Mouse (Mus musculus): ENCODE results near the gene Gm10118. TPM values are rescaled to one million over a fixed set of nuclear protein-coding genes. Genes with fewer than 3 reads are reported as not detected.

Gm10118 gene
- polyA plus RNA-seq (2016; fragmentation: Nextera tagmentation; extraction: Ambion mirVana), result 0.11 TPM in 1 of 2 replicates, not detected in the other

DNA sequence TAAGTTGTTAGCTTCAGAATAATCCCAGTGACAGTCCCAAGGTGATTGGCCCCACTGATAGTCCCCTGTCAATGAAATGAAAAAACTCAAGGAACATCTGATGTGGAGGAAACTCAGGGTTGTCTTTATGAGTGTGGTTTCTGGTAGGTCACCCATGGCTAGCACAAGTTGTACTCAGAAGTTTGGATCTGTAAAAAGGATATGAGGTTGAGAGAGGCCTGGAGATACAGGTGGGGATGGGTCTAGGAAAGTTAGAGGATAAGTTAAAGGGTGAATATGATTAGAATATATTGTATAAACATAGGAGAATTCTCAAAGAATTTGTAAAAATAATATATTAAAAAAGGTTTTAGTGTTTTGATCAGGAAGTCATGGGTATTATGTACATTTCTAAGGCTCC lies at the start of gene Gm10118:
TSS of gene Gm10118 (minus strand) at position 101 of the 400 bp plus-strand sequence.
- no peaks in the 10 kb centered on the region for H3K9me3 ChIP-seq
- H3K27me3 ChIP-seq (replicated peaks; ENCODE audit: low read depth, poor library complexity, severe bottlenecking), result no peaks in the 10 kb centered on the region
- H3K4me3 ChIP-seq, result no peak within 1 kb of the TSS
- no peak within 1 kb of the TSS for H3K27ac ChIP-seq (replicated peaks)
- no peaks in the 10 kb centered on the region for H3K36me3 ChIP-seq (replicated peaks)
- no peak for DNase-seq (ENCODE audit: low spot score)
- no peaks in the 10 kb centered on the region for H3K4me1 ChIP-seq

DNA sequence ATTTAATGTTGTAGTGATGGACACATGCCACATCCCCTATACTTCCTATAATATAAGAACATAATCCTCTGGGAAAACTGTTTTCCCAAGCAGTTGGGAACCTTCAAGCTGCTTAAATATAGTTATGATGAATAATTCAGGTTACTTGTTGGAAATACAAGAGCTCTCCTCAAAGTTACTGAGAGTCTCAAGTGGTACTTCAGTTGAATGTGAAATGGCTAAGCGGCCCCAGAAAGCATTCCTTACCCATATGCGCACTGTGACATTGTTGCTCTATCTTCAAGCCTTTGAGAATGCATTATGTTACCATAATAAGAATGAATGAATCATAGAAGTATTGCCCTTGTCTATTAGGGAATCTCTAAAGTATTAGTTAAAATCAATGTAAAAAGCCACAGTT lies 45.1 kb upstream of the Gm10118 start:
- Histone ChIP-seq H3K27ac (replicated peaks) (no peak overlapping the region), H3K4me1 (no peaks in the 10 kb centered on the region), H3K4me3 (no peak overlapping the region), H3K27me3 (replicated peaks; ENCODE audit: low read depth, poor library complexity, severe bottlenecking) (no peaks in the 10 kb centered on the region), H3K9me3 (no peaks in the 10 kb centered on the region), H3K36me3 (replicated peaks) (no peaks in the 10 kb centered on the region)
- WGBS, result 96% methylated on average over 2 of the region's 2 CpGs
- DNase-seq (ENCODE audit: low spot score), result no peak

DNA sequence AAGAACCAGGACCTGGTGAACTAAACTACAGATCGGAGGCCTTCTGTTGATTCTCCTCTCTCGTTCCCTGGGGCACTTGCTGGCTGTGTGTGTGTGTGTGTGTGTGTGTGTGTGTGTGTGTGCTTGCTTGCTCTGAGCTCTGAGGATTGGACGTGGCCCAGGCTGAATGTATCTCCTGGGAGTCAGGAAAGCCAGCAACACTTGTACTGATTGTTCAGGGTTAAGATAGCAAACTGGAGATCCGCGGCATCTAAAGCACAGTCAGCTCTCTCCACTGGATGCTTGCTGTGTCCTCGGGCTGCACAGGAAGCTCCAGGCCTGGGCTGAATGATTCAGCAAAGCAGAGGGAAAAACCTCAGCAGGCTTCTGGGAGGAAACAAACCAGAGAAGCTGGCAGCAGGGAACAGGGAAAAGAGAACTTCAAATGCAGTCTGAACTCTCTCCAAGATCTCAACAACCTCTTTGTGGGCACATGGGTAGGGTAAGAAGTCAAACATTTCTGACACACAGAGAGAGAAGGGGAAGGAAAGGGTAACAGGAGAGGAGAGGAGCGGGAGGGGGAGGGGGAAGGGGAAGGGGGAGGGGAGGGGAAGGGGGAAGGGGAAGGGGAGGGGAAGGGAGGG lies 27.2 kb upstream of the Gm10118 start:
- WGBS, result 15% methylated on average over 6 of the region's 7 CpGs
- H3K4me3 ChIP-seq, result no peak overlapping the region
- peak overlapping the region; percentile 65; the same call in 1 of the 2 replicates for H3K27ac ChIP-seq (replicated peaks)
- H3K4me1 ChIP-seq, result peaks cover 10% of the 10 kb centered on the region
- H3K27me3 ChIP-seq (replicated peaks; ENCODE audit: low read depth, poor library complexity, severe bottlenecking), result no peaks in the 10 kb centered on the region
- DNase-seq (ENCODE audit: low spot score), result peak; percentile 40
- H3K36me3 ChIP-seq (replicated peaks), result no peaks in the 10 kb centered on the region
- H3K9me3 ChIP-seq, result no peaks in the 10 kb centered on the region

DNA sequence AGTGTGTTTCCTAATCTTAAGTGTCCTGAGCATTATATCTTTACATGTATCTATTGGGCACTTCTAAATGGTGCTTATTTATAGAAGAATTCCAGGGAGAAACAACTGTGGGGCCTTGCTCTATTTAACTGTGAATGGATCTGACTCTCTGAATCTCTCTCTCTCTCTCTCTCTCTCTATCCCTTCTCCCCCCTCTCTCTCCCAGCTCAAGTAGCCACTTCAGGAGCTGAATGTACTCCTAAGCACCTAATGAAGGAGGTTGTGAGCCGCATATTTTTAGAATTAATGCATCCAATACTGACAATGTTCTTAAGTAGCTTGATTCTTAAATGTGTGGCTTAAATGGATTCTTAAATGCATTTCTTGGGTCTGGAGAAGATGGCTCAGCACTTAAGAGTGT lies 24.2 kb upstream of the Gm10118 start:
- no peaks in the 10 kb centered on the region for H3K9me3 ChIP-seq
- no peaks in the 10 kb centered on the region for H3K36me3 ChIP-seq (replicated peaks)
- no peak for DNase-seq (ENCODE audit: low spot score)
- no peak overlapping the region for H3K4me3 ChIP-seq
- H3K27me3 ChIP-seq (replicated peaks; ENCODE audit: low read depth, poor library complexity, severe bottlenecking), result no peaks in the 10 kb centered on the region
- 89% methylated on average over 1 of the region's 1 CpGs for WGBS
- H3K27ac ChIP-seq (replicated peaks), result no peak overlapping the region
- H3K4me1 ChIP-seq, result peaks cover 10% of the 10 kb centered on the region

DNA sequence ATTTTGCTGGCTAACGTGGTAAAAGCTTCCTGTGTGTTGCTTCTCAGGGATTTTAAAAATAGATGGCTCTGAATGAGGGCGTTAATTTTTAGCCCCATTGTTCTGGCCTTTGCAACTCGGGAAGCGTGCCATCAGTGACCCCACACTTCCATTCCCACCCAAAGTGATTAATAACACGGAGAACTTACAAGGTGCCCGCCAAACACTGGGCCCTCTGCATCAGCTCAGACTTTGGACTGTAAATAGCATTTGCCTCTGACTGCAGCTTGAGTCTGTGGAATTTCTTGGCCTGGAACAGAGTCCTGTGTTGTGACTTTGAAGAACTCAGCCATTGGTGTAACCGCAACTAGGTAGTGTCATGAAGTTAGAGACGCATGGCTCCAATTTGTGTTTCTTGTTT lies 23.6 kb upstream of the Gm10118 start:
- H3K36me3 ChIP-seq (replicated peaks), result no peaks in the 10 kb centered on the region
- H3K9me3 ChIP-seq, result no peaks in the 10 kb centered on the region
- no peak for DNase-seq (ENCODE audit: low spot score)
- H3K27ac ChIP-seq (replicated peaks), result no peak overlapping the region
- 78% methylated on average over 8 of the region's 8 CpGs for WGBS
- H3K27me3 ChIP-seq (replicated peaks; ENCODE audit: low read depth, poor library complexity, severe bottlenecking), result no peaks in the 10 kb centered on the region
- H3K4me3 ChIP-seq, result no peak overlapping the region
- H3K4me1 ChIP-seq, result peaks cover 10% of the 10 kb centered on the region

DNA sequence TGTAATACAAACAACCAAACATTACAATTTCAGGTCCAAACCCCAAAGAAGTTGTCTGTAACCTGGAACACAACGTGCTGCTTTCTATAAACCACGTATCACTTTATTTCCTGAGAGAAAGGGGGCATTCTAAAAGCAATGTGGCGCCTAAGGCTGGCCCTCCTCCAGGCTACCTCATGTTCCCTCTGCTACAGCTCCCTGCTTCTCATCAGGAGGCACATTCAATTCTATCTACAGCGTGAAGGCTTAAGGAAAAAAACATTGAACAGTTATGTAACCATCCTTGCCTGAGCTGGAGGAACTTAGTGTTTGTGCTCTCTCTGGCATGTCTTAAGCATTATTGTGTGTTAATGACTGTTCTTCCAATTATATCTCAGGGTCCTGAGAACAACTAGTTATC lies 20.0 kb upstream of the Gm10118 start:
- H3K9me3 ChIP-seq, result no peaks in the 10 kb centered on the region
- H3K36me3 ChIP-seq (replicated peaks), result no peaks in the 10 kb centered on the region
- H3K27me3 ChIP-seq (replicated peaks; ENCODE audit: low read depth, poor library complexity, severe bottlenecking), result no peaks in the 10 kb centered on the region
- DNase-seq (ENCODE audit: low spot score), result no peak
- no peaks in the 10 kb centered on the region for H3K4me1 ChIP-seq
- whole genome bisulfite sequencing, result 81% methylated on average over 4 of the region's 4 CpGs
- H3K4me3 ChIP-seq, result no peak overlapping the region
- H3K27ac ChIP-seq (replicated peaks), result no peak overlapping the region

DNA sequence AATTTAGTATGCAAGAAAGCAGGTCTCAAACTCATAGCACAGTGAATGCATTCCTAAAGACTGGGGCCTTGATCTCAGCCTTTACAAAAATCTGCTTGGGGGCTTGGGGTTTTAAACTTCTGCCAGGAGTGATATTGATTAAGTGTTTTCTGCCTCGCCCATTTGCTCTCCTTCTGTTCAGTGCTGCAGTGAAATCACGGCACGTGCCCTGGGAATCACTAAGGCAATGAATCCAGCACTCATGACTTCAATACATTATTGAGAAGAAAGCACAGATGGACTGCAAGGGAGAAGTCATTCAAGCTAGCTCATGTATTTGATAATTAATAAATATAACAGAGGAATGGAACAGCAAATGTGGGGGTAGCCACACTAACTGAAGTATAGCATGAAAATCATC lies 18.3 kb upstream of the Gm10118 start:
- no peak for DNase-seq (ENCODE audit: low spot score)
- no peaks in the 10 kb centered on the region for H3K27me3 ChIP-seq (replicated peaks; ENCODE audit: low read depth, poor library complexity, severe bottlenecking)
- no peak overlapping the region for H3K4me3 ChIP-seq
- H3K36me3 ChIP-seq (replicated peaks), result no peaks in the 10 kb centered on the region
- no peak overlapping the region for H3K27ac ChIP-seq (replicated peaks)
- 82% methylated on average over 3 of the region's 3 CpGs for WGBS
- no peaks in the 10 kb centered on the region for H3K9me3 ChIP-seq
- no peaks in the 10 kb centered on the region for H3K4me1 ChIP-seq

DNA sequence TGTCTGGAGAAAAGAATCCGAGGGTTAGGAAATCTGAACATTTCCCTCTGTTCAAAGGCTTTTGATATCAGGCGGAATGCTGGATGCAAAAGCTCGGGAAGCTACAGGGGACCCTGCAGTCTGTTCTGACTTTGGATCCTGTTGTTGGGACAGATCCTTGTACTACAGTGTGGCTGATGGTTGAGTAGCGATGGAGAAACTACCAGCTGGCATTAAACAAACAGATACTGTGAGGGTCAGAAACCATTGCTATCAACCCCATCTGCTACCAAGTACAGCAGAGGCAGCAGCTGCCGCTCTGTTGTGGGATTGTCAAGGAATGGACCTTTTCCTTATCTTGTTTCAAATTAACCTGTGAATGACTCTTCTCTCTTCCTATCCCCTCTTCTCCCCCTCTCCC lies 6.7 kb upstream of the Gm10118 start:
- no peaks in the 10 kb centered on the region for H3K27me3 ChIP-seq (replicated peaks; ENCODE audit: low read depth, poor library complexity, severe bottlenecking)
- DNase-seq (ENCODE audit: low spot score), result no peak
- no peak overlapping the region for H3K4me3 ChIP-seq
- H3K36me3 ChIP-seq (replicated peaks), result no peaks in the 10 kb centered on the region
- H3K9me3 ChIP-seq, result no peaks in the 10 kb centered on the region
- no peak overlapping the region for H3K27ac ChIP-seq (replicated peaks)
- H3K4me1 ChIP-seq, result no peaks in the 10 kb centered on the region
- 80% methylated on average over 5 of the region's 5 CpGs for WGBS

DNA sequence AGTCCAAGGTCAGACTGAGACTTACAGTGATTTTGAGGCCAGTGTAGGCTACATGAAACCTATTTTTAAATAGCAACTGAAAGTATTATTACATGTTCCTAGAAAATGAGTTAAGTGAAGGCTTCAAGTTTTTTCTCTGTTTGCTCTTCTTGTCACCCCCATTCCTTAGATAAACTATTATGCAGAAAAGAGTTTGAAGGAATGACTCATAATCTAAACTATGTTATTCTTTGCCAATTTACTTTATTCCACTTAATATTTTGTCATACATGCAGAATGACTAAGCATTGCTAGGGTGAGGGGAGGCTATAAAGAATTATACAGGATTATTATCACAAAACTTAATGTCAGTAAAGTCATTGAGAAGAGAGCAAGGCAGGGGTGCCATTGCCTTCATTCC lies 18.4 kb downstream of the Gm10118 start:
- no peak for DNase-seq (ENCODE audit: low spot score)
- no peaks in the 10 kb centered on the region for H3K36me3 ChIP-seq (replicated peaks)
- 0 out of 2 replicates have a peak, but pooled peaks cover 5% of the 10 kb centered on the region for H3K4me1 ChIP-seq
- no peak overlapping the region for H3K27ac ChIP-seq (replicated peaks)
- H3K9me3 ChIP-seq, result no peaks in the 10 kb centered on the region
- H3K27me3 ChIP-seq (replicated peaks; ENCODE audit: low read depth, poor library complexity, severe bottlenecking), result no peaks in the 10 kb centered on the region
- no peak overlapping the region for H3K4me3 ChIP-seq

DNA sequence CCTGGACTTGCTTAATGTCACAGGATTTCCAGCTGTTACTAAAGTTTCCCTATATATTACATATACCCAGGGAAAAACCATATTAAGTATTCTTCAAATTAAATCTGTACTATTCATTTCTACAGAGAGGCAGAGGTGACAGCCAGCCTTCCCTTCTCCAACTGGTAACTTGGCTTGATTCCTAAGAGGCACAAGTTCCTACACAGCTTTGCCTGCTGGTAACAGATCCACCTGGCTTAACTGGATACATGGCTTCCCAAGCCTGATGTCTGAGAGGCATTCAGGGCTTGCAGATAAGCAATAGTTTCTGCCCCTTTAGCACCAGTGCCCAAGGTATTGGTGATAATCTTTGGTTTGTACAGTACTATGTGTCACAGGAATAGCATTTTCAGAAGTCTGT lies 27.3 kb downstream of the Gm10118 start:
- no peak overlapping the region for H3K27ac ChIP-seq (replicated peaks)
- no peak for DNase-seq (ENCODE audit: low spot score)
- H3K4me3 ChIP-seq, result no peak overlapping the region
- H3K36me3 ChIP-seq (replicated peaks), result no peaks in the 10 kb centered on the region
- H3K27me3 ChIP-seq (replicated peaks; ENCODE audit: low read depth, poor library complexity, severe bottlenecking), result no peaks in the 10 kb centered on the region
- H3K4me1 ChIP-seq, result no peaks in the 10 kb centered on the region
- H3K9me3 ChIP-seq, result peaks cover 2% of the 10 kb centered on the region; the same call in 1 of the 2 replicates

DNA sequence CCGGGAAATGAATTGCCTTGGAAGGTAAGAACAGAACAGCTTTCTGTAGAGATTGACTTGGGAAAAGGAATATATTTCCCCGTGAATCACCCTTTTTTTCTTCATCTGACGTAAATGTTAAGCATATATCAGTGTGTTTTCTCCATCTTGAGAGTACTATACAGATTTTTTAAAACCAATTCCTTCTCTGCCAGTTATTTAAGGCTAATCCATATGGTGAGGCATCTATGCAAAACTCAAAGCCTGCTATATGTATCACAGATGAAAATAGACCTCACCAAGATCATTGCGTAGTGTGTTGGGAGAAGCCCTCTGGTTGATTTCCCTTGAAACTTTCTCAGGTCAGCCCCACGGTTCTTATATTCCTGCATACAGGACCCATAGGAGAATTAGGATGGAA lies 32.6 kb downstream of the Gm10118 start:
- no peaks in the 10 kb centered on the region for H3K36me3 ChIP-seq (replicated peaks)
- WGBS, result 90% methylated on average over 5 of the region's 5 CpGs

DNA sequence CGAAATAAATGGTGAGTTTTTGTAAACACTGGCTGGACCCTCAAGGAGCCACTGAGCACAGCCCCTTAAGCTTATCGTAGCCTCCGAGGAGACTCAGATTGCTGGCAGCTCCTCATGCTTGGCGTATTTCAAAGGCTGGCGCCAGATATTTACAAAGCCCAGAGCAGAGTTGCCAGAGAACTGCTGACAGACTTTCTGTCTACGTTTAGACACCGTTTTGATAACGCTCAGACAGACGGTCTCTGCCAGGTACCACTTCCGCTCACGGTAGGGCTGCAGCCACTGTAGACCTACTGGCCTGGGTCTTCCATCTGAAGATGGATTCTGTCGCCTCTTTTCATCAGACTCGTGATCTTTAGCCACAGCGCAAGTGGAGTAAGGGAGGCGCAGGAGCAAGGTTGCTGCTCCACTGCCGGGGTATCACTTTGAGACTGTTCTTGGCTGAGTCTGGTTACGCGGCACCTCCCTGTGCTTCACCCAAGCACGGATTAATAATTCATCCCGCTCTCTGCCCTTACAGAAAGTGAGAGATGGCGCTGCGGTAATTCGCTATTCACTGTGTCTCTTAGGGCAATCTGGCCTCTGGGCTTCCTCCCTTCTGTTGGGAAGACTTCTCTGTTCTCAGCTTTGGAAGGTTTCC lies 40.7 kb downstream of the Gm10118 start:
- no peak overlapping the region for H3K27ac ChIP-seq (replicated peaks)
- 87% methylated on average over 23 of the region's 23 CpGs for WGBS
- H3K4me3 ChIP-seq, result no peak overlapping the region
- no peaks in the 10 kb centered on the region for H3K27me3 ChIP-seq (replicated peaks; ENCODE audit: low read depth, poor library complexity, severe bottlenecking)
- no peaks in the 10 kb centered on the region for H3K9me3 ChIP-seq
- H3K4me1 ChIP-seq, result no peaks in the 10 kb centered on the region
- no peak for DNase-seq (ENCODE audit: low spot score)
- H3K36me3 ChIP-seq (replicated peaks), result no peaks in the 10 kb centered on the region

More for the DNA sequence above, 32.6 kb downstream of the Gm10118 start:
- Histone ChIP-seq H3K4me1 (no peaks in the 10 kb centered on the region), H3K4me3 (no peak overlapping the region), H3K27ac (replicated peaks) (no peak overlapping the region), H3K27me3 (replicated peaks; ENCODE audit: low read depth, poor library complexity, severe bottlenecking) (no peaks in the 10 kb centered on the region), H3K9me3 (peaks cover 2% of the 10 kb centered on the region; the same call in 1 of the 2 replicates)
- no peak for DNase-seq (ENCODE audit: low spot score)

DNA sequence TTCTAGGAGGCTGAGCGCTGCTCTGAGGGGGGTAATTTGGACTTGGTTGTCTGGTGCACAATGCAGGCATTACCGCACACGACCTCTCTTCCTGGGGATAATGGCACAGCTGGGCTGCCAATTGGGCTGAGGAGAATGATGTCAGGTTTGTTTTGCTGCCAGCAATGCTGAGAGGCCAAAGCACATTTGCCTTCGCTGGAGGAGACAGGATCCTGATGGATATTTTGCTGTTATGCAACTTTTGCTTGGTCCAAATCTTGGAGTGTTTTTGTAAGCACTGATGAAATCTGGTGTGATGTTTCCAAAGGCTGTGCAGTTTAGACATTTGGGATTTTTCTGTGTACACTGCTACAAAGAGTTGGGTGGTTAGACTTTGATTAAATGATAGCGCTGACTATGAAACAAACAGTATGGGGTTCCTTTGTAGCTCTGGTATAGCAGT lies 46.8 kb downstream of the Gm10118 start:
- 79% methylated on average over 5 of the region's 5 CpGs for WGBS
- no peak for DNase-seq (ENCODE audit: low spot score)
- no peak overlapping the region for H3K4me3 ChIP-seq
- no peaks in the 10 kb centered on the region for H3K9me3 ChIP-seq
- no peaks in the 10 kb centered on the region for H3K36me3 ChIP-seq (replicated peaks)
- no peaks in the 10 kb centered on the region for H3K27me3 ChIP-seq (replicated peaks; ENCODE audit: low read depth, poor library complexity, severe bottlenecking)
- H3K4me1 ChIP-seq, result no peaks in the 10 kb centered on the region
- no peak overlapping the region for H3K27ac ChIP-seq (replicated peaks)

Data from embryonic facial prominence, embryonic 10.5 days (tissue).